Mouse (Mus musculus): Measurements from ENCODE around the gene Hspb8.

Hspb8 gene

GRCm38 (mm10) chr5:116381726-116382125 lies 40.9 kb downstream of the Hspb8 start:
- no peak for TF ChIP-seq GATA4 (IDR thresholded peaks at IDR 0.05; ENCODE audit: insufficient replicate concordance, low read length)

- no peak for TF ChIP-seq GATA4 (IDR thresholded peaks at IDR 0.05; ENCODE audit: insufficient replicate concordance, low read length)
These were observed 41.4 kb downstream of the Hspb8 start for GRCm38 (mm10) chr5:116381217-116381616.

GRCm38 (mm10) chr5:116380384-116380783 lies 42.3 kb downstream of the Hspb8 start:
- no peak for TF ChIP-seq GATA4 (IDR thresholded peaks at IDR 0.05; ENCODE audit: insufficient replicate concordance, low read length)

- TF ChIP-seq GATA4 (IDR thresholded peaks at IDR 0.05; ENCODE audit: insufficient replicate concordance, low read length) = no peak
These were observed 43.8 kb downstream of the Hspb8 start for GRCm38 (mm10) chr5:116378872-116379271.

GRCm38 (mm10) chr5:116367923-116368322 lies 54.7 kb downstream of the Hspb8 start:
- TF ChIP-seq GATA4 (IDR thresholded peaks at IDR 0.05; ENCODE audit: insufficient replicate concordance, low read length) = no peak

- TF ChIP-seq GATA4 (IDR thresholded peaks at IDR 0.05; ENCODE audit: insufficient replicate concordance, low read length) = no peak
These were observed 55.6 kb downstream of the Hspb8 start for GRCm38 (mm10) chr5:116366889-116367682.

GRCm38 (mm10) chr5:116361342-116361741 lies 61.3 kb downstream of the Hspb8 start:
- TF ChIP-seq GATA4 (IDR thresholded peaks at IDR 0.05; ENCODE audit: insufficient replicate concordance, low read length) = no peak

GRCm38 (mm10) chr5:116360751-116361150 lies 61.9 kb downstream of the Hspb8 start:
- TF ChIP-seq GATA4 (IDR thresholded peaks at IDR 0.05; ENCODE audit: insufficient replicate concordance, low read length) = no peak
